Mouse (Mus musculus): ENCODE measurements around the gene Ms4a6d. TPM values are rescaled to one million over a fixed set of nuclear protein-coding genes. Genes with fewer than 3 reads are reported as not detected.
A peak's percentile ranks its signal among the peaks of the same experiment; 100 is the strongest.
"Not testable (repeated sequence)": the region's sequence is repeated elsewhere in the genome, so short reads cannot be mapped to it uniquely, and the experiment has no call there.

The Ms4a6d gene
- polyA plus RNA-seq, 1 experiment from 2014 or later, result 0.35 TPM

GRCm38 (mm10) chr19:11589205-11589604 lies 15.4 kb downstream of the Ms4a6d start:
- ChIA-PET CTCF (interaction anchor here (1.1 kb wide), 1 partner anchor 15 kb away, joined by 3 read pairs; no protein-coding TSS in a partner anchor), POLR2A (no interaction called here)
- DNase-seq (ENCODE audit: low read depth, low spot score) (no peak), ATAC-seq (no peak)
- in situ Hi-C loops (cut with MboI; ENCODE audit: low pct_unique_long_range_greater_than_20kb), result no loop called here
- peaks cover 4% of the 10 kb centered on the region for H3K27me3 ChIP-seq
- TF ChIP-seq CTCF (IDR thresholded peaks at IDR 0.05), result no peak

GRCm38 (mm10) chr19:11574965-11575364 lies 29.7 kb downstream of the Ms4a6d start:
- ChIA-PET POLR2A (no interaction called here), CTCF (interaction anchor here (1.4 kb wide), 1 partner anchor 8 kb away, joined by 3 read pairs; no protein-coding TSS in a partner anchor)
- in situ Hi-C loops (cut with MboI; ENCODE audit: low pct_unique_long_range_greater_than_20kb), result no loop called here
- ATAC-seq (no peak), DNase-seq (ENCODE audit: low read depth, low spot score) (no peak)
- no peak for TF ChIP-seq CTCF (IDR thresholded peaks at IDR 0.05)
- peaks cover 75% of the 10 kb centered on the region for H3K27me3 ChIP-seq

- in situ Hi-C loops (cut with MboI; ENCODE audit: low pct_unique_long_range_greater_than_20kb), result not testable (repeated sequence)
- peak; percentile 78 for ATAC-seq
These were observed 45.1 kb downstream of the Ms4a6d start for GRCm38 (mm10) chr19:11559560-11559959.

DNA sequence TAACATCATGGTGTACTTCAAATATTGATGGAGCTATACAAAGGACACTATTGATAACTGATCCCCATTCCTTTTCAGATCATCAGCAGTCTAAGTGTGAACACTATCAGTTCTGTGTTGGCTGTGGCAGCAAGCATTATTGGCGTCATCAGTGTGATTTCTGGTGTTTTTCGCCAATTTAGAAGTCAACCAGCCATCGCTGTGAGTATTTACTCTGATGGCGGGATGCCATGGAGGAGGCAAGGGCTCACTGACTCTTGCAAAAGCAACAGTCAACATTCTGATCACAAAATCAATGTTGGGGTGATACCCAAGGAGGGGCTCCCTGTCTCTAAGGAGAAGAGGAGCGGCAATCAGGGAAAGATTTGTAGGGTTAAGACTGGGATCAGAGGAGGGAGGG lies 49.9 kb downstream of the Ms4a6d start:
- no peak for ATAC-seq
- no peak for DNase-seq (ENCODE audit: low read depth, low spot score)
- POLR2A ChIA-PET, result no interaction called here
- in situ Hi-C loops (cut with MboI; ENCODE audit: low pct_unique_long_range_greater_than_20kb), result no loop called here
- peaks cover 55% of the 10 kb centered on the region for H3K27me3 ChIP-seq
- no peak for TF ChIP-seq CTCF (IDR thresholded peaks at IDR 0.05)
- CTCF ChIA-PET, result no interaction called here

More at GRCm38 (mm10) chr19:11559560-11559959, 45.1 kb downstream of the Ms4a6d start:
- POLR2A ChIA-PET; DNase-seq (ENCODE audit: low read depth, low spot score): not testable (repeated sequence)
- CTCF ChIA-PET, result interaction anchor here (1.1 kb wide), 1 partner anchor 162 kb away, joined by 3 read pairs; no protein-coding TSS in a partner anchor
- H3K27me3 ChIP-seq, result peaks cover 39% of the 10 kb centered on the region

- ATAC-seq (no peak), DNase-seq (ENCODE audit: low read depth, low spot score) (no peak)
- in situ Hi-C loops (cut with MboI; ENCODE audit: low pct_unique_long_range_greater_than_20kb), result loop anchor here (5.0 kb wide), 1 partner anchor 51 kb away; no protein-coding TSS in a partner anchor
- no peak for TF ChIP-seq CTCF (IDR thresholded peaks at IDR 0.05)
- CTCF ChIA-PET, result no interaction called here
- POLR2A ChIA-PET, result no interaction called here
- peaks cover 52% of the 10 kb centered on the region for H3K27me3 ChIP-seq
These were observed 56.7 kb downstream of the Ms4a6d start for GRCm38 (mm10) chr19:11547911-11548310.

GRCm38 (mm10) chr19:11544383-11544782 lies 60.3 kb downstream of the Ms4a6d start:
- in situ Hi-C loops (cut with MboI; ENCODE audit: low pct_unique_long_range_greater_than_20kb); ATAC-seq; DNase-seq (ENCODE audit: low read depth, low spot score); CTCF ChIA-PET; POLR2A ChIA-PET: not testable (repeated sequence)
- peaks cover 31% of the 10 kb centered on the region for H3K27me3 ChIP-seq

DNA sequence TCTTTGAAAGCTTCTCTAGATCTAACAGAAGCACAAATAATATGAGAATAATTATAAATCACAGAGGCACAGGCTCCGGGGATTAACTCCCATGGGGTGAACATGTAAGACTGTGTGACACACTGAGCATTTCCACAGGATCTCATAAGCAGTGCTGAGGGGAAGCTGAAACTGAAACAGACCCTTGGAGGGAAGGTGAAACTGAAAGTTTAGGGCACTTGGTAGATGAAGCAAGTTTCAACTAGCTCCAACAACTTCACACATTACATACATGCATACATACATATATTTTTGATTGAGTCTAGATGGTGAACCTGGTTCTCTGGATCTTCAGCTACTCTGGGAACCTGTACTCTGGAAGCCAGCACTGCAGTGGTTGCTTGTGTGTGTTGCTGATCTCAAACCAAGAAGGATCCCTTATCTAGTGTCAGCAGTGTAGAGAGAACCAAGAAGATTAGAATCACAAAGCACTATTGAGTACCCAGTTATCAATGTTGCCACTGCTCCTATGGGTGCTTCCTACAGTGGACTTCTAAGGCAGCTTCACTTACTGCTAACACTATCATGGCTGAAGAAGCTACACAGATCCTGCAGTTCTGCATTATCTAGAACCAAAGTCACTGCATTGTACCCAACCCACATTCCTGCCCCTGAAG lies 64.4 kb downstream of the Ms4a6d start:
- CTCF ChIA-PET; ATAC-seq; in situ Hi-C loops (cut with MboI; ENCODE audit: low pct_unique_long_range_greater_than_20kb); POLR2A ChIA-PET; DNase-seq (ENCODE audit: low read depth, low spot score): not testable (repeated sequence)
- H3K27me3 ChIP-seq, result peaks cover 22% of the 10 kb centered on the region

DNA sequence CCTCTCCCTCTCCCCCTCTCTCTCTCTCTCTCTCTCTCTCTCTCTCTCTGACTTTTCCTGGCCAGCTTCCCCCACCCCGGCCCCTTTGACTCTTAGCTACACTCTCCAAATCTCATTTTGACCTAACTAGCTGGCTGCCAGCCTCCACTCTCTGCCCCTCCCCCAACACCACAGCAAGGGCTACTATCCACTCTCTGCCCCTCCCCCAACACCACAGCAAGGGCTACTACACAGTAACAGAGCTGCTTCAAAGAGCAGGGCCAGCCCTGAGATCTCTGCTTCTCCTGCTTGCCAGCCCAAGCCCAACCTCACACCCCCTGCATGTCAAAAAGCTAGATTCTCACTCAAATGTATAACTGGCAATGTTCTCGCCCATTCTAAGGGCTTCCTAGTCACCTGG lies 67.3 kb downstream of the Ms4a6d start:
- in situ Hi-C loops (cut with MboI; ENCODE audit: low pct_unique_long_range_greater_than_20kb), result no loop called here
- peaks cover 10% of the 10 kb centered on the region for H3K27me3 ChIP-seq
- ATAC-seq (no peak), DNase-seq (ENCODE audit: low read depth, low spot score) (no peak)
- ChIA-PET CTCF (no interaction called here), POLR2A (no interaction called here)
- no peak for TF ChIP-seq CTCF (IDR thresholded peaks at IDR 0.05)

Other genes with a start within 250 kb of the Ms4a6d start
- gene Ms4a4a, start 229.3 kb downstream of the Ms4a6d start, polyA plus RNA-seq (2021), result not detected
- gene Ms4a4c, start 200.1 kb downstream of the Ms4a6d start, polyA plus RNA-seq (2021), result not detected
- 0.12 TPM for gene Ms4a4b, start 161.3 kb downstream of the Ms4a6d start, polyA plus RNA-seq (2021)
- not detected for gene Ms4a6c, start 135.5 kb downstream of the Ms4a6d start, polyA plus RNA-seq (2021)
- not detected for gene Gm8369, start 118.9 kb downstream of the Ms4a6d start, polyA plus RNA-seq (2021)
- not detected for gene Ms4a6b, start 88.3 kb downstream of the Ms4a6d start, polyA plus RNA-seq (2021)
- gene Ms4a4d, start 68.0 kb downstream of the Ms4a6d start, polyA plus RNA-seq (2021), result 0.04 TPM
- 89.6 TPM for gene Ms4a2, start 18.9 kb upstream of the Ms4a6d start, polyA plus RNA-seq (2021)
- 0.99 TPM for gene Ms4a3, start 36.0 kb upstream of the Ms4a6d start, polyA plus RNA-seq (2021)
- not detected for gene Oosp2, start 55.7 kb upstream of the Ms4a6d start, polyA plus RNA-seq (2021)
- gene Oosp1, start 86.3 kb upstream of the Ms4a6d start, polyA plus RNA-seq (2021), result not detected
- gene Oosp3, start 92.2 kb upstream of the Ms4a6d start, polyA plus RNA-seq (2021), result not detected
- 0.05 TPM for gene Gif, start 142.7 kb upstream of the Ms4a6d start, polyA plus RNA-seq (2021)
- gene Mrpl16, start 165.5 kb upstream of the Ms4a6d start, polyA plus RNA-seq (2021), result 76.0 TPM
- 45.4 TPM for gene Stx3, start 214.6 kb upstream of the Ms4a6d start, polyA plus RNA-seq (2021)
- gene Olfr1417, start 234.4 kb upstream of the Ms4a6d start, polyA plus RNA-seq (2021), result 1.1 TPM